Mouse (Mus musculus) hindbrain, embryonic 14.5 days (tissue): ENCODE measurements around the gene Dctpp1. TPM values are rescaled to one million over a fixed set of nuclear protein-coding genes. Genes with fewer than 3 reads are reported as not detected.

ENCODE experiments used
- ATAC-seq: fragments of 200-750 bp; cut with Nextera tagmentation; 2 replicates; pipeline ENCODE4 v1.8.0; 2017; ENCODE audit warnings: moderate number of reproducible peaks, mild to moderate bottlenecking, moderate TSS enrichment, moderate library complexity; ENCODE audit not compliant: low FRiP score
- DNase-seq: peaks from one replicate; pipeline ENCODE4 v3.0.0-alpha.2; 2015; ENCODE audit warnings: low spot score
- H3K27ac ChIP-seq: fragments of 300-500 bp; sonication (generic); 2 replicates; pipeline ENCODE4 v1.5.1; 2014; ENCODE audit warnings: mild to moderate bottlenecking, moderate library complexity
- H3K27me3 ChIP-seq: fragments of 300-500 bp; sonication (generic); 2 replicates; pipeline ENCODE4 v1.6.1; 2014; ENCODE audit warnings: mild to moderate bottlenecking, low read length, mixed read lengths; ENCODE audit not compliant: control insufficient read depth, insufficient read depth
- H3K36me3 ChIP-seq: fragments of 300-500 bp; sonication (generic); replicated peaks from 2 replicates; pipeline ENCODE4 v1.6.1; 2014; ENCODE audit not compliant: control insufficient read depth, insufficient read depth
- H3K4me1 ChIP-seq: fragments of 300-500 bp; sonication (generic); replicated peaks from 2 replicates; pipeline ENCODE4 v1.6.1; 2014; ENCODE audit warnings: antibody characterized with exemption, low read length, mixed read lengths; ENCODE audit not compliant: control insufficient read depth, insufficient read depth
- H3K4me2 ChIP-seq: fragments of 300-500 bp; sonication (generic); replicated peaks from 2 replicates; pipeline ENCODE4 v1.6.1; 2014; ENCODE audit warnings: mild to moderate bottlenecking, moderate library complexity
- H3K4me3 ChIP-seq: fragments of 300-500 bp; sonication (generic); replicated peaks from 2 replicates; pipeline ENCODE4 v1.5.1; 2014; ENCODE audit warnings: mild to moderate bottlenecking, low read length
- H3K9ac ChIP-seq: fragments of 300-500 bp; sonication (generic); 2 replicates; pipeline ENCODE4 v1.6.1; 2014
- H3K9me3 ChIP-seq: fragments of 300-500 bp; sonication (generic); 2 replicates; pipeline ENCODE4 v1.6.1; 2016; ENCODE audit warnings: low read length; ENCODE audit not compliant: control insufficient read depth
- WGBS: fragments of 180-500 bp; shearing (Covaris S2); extraction: QIAGEN DNeasy Blood & Tissue Kit; methylation state at CpG from one replicate; pipeline ENCODE4 v1.1.7; 2014; 5-methylcytosine and 5-hydroxymethylcytosine counted together
- polyA plus RNA-seq: library from polyadenylated mRNA; unstranded; fragments of >200 nt; fragmentation: Nextera tagmentation; extraction: Ambion mirVana; gene quantifications from 2 replicates; pipeline ENCODE4 v1.2.1, GENCODE M21; 2014

Dctpp1 gene
- polyA plus RNA-seq, 1 experiment from 2014 or later: 126 TPM

GRCm38 (mm10) chr7:127208553-127209438 is 51.7 kb downstream of the Dctpp1 start, which contains the start of gene Mylpf:
Mylpf (plus strand) TSS chr7:127208890.
- Histone ChIP-seq H3K4me1 (peaks cover 26% of the 10 kb centered on the region), H3K27me3 (peaks cover 1% of the 10 kb centered on the region; the same call in 1 of the 2 replicates), H3K4me3 (peak within 1 kb of the TSS; percentile 97), H3K27ac (peak within 1 kb of the TSS; percentile 84), H3K36me3 (peaks cover 7% of the 10 kb centered on the region; the same call in 1 of the 2 replicates), H3K9me3 (no peaks in the 10 kb centered on the region), H3K4me2 (peak within 1 kb of the TSS; percentile 100), H3K9ac (peak within 1 kb of the TSS; percentile 92)
- ATAC-seq (peak; percentile 96), DNase-seq (peak; percentile 94)
- under 1% methylated on average over 38 of the region's 44 CpGs for WGBS

- H3K4me3 ChIP-seq: peak within 1 kb of the TSS; percentile 97
- peak within 1 kb of the TSS; percentile 84 for H3K27ac ChIP-seq
- H3K4me2 ChIP-seq: peak within 1 kb of the TSS; percentile 100
- peak within 1 kb of the TSS; percentile 92 for H3K9ac ChIP-seq
- H3K27me3 ChIP-seq: no peaks in the 10 kb centered on the region
- DNase-seq (no peak), ATAC-seq (peak; percentile 4; the same call in 1 of the 2 replicates)
- peaks cover 12% of the 10 kb centered on the region for H3K36me3 ChIP-seq
- WGBS: 0% methylated on average over 37 of the region's 44 CpGs
- no peaks in the 10 kb centered on the region for H3K9me3 ChIP-seq
- H3K4me1 ChIP-seq: peaks cover 26% of the 10 kb centered on the region
These were observed 52.3 kb downstream of the Dctpp1 start, which contains the start of gene Tbc1d10b for GRCm38 (mm10) chr7:127208295-127208552. Tbc1d10b (minus strand) TSS chr7:127208468.

- no peak for ATAC-seq
- DNase-seq: no peak
- Histone ChIP-seq H3K27me3 (no peaks in the 10 kb centered on the region), H3K4me3 (peak overlapping the region; percentile 97), H3K36me3 (peaks cover 18% of the 10 kb centered on the region), H3K9me3 (no peaks in the 10 kb centered on the region), H3K4me1 (peaks cover 26% of the 10 kb centered on the region), H3K9ac (peak overlapping the region; percentile 92), H3K4me2 (peak overlapping the region; percentile 100), H3K27ac (peak overlapping the region; percentile 84)
- 1% methylated on average over 51 of the region's 53 CpGs for WGBS
These were observed 52.9 kb downstream of the Dctpp1 start for GRCm38 (mm10) chr7:127207374-127208294.

Other genes with a start within 250 kb of the Dctpp1 start
- gene Mvp, start 246.1 kb downstream of the Dctpp1 start, polyA plus RNA-seq: 3.4 and 4.0 TPM in 2 replicates
- 0.70 TPM in 1 of 2 replicates, not detected in the other for gene Pagr1b, start 244.2 kb downstream of the Dctpp1 start, polyA plus RNA-seq
- gene Pagr1a, start 243.4 kb downstream of the Dctpp1 start, polyA plus RNA-seq: 31.5 and 38.6 TPM in 2 replicates
- 51.9 and 52.3 TPM in 2 replicates for gene Gm42742, start 239.6 kb downstream of the Dctpp1 start, polyA plus RNA-seq
- gene Prrt2, start 239.5 kb downstream of the Dctpp1 start, polyA plus RNA-seq: 46.7 and 57.0 TPM in 2 replicates
- 68.6 and 73.1 TPM in 2 replicates for gene Maz, start 233.7 kb downstream of the Dctpp1 start, polyA plus RNA-seq
- gene Kif22, start 218.2 kb downstream of the Dctpp1 start, polyA plus RNA-seq: 20.3 and 24.6 TPM in 2 replicates
- gene Zg16, start 173.4 kb downstream of the Dctpp1 start, polyA plus RNA-seq: not detected in 2 replicates
- gene AI467606, start 169.3 kb downstream of the Dctpp1 start, polyA plus RNA-seq: 1.7 and 1.9 TPM in 2 replicates
- gene Qprt, start 138.5 kb downstream of the Dctpp1 start, polyA plus RNA-seq: 0.55 and 0.87 TPM in 2 replicates
- not detected in 2 replicates for gene Spn, start 122.9 kb downstream of the Dctpp1 start, polyA plus RNA-seq
- gene Cd2bp2, start 64.7 kb downstream of the Dctpp1 start, polyA plus RNA-seq: 63.7 and 64.9 TPM in 2 replicates
- gene Tbc1d10b, start 52.2 kb downstream of the Dctpp1 start, polyA plus RNA-seq: 24.6 and 33.0 TPM in 2 replicates
- 2.2 and 2.8 TPM in 2 replicates for gene Mylpf, start 51.8 kb downstream of the Dctpp1 start, polyA plus RNA-seq
- gene Zfp553, start 27.6 kb downstream of the Dctpp1 start, polyA plus RNA-seq: 25.0 TPM in 2 replicates
- gene Sept1, start 27.6 kb downstream of the Dctpp1 start, polyA plus RNA-seq: 8.3 and 9.2 TPM in 2 replicates
- 63.4 and 63.5 TPM in 2 replicates for gene Zfp771, start 16.4 kb downstream of the Dctpp1 start, polyA plus RNA-seq
- gene Sephs2, start 13.3 kb upstream of the Dctpp1 start, polyA plus RNA-seq: 76.3 and 80.6 TPM in 2 replicates
- 0.12 and 0.46 TPM in 2 replicates for gene Itgal, start 35.6 kb upstream of the Dctpp1 start, polyA plus RNA-seq
- 4.8 and 6.1 TPM in 2 replicates for gene Zfp768, start 84.9 kb upstream of the Dctpp1 start, polyA plus RNA-seq
- 8.2 and 8.5 TPM in 2 replicates for gene Zfp747, start 115.3 kb upstream of the Dctpp1 start, polyA plus RNA-seq
- gene 9130019O22Rik, start 126.5 kb upstream of the Dctpp1 start, polyA plus RNA-seq: 4.5 and 5.7 TPM in 2 replicates
- 6.1 and 6.4 TPM in 2 replicates for gene E430018J23Rik, start 132.9 kb upstream of the Dctpp1 start, polyA plus RNA-seq
- 4.2 and 5.3 TPM in 2 replicates for gene Zfp764, start 146.1 kb upstream of the Dctpp1 start, polyA plus RNA-seq
- 25.6 and 31.6 TPM in 2 replicates for gene Zfp688, start 161.4 kb upstream of the Dctpp1 start, polyA plus RNA-seq
- gene Zfp689, start 188.4 kb upstream of the Dctpp1 start, polyA plus RNA-seq: 12.9 and 14.0 TPM in 2 replicates
- 36.1 and 37.5 TPM in 2 replicates for gene Prr14, start 198.9 kb upstream of the Dctpp1 start, polyA plus RNA-seq
- gene Fbrs, start 218.5 kb upstream of the Dctpp1 start, polyA plus RNA-seq: 13.6 and 15.3 TPM in 2 replicates